Mouse (Mus musculus) brown adipose tissue, adult 24 weeks (tissue): ENCODE measurements around the gene Itpr1. TPM values are rescaled to one million over a fixed set of nuclear protein-coding genes. Genes with fewer than 3 reads are reported as not detected.

Experiments used
- H3K27ac ChIP-seq: fragments of 200-500 bp; replicated peaks from 2 replicates; pipeline ENCODE4 v1.5.1; 2012; ENCODE audit warnings: low read depth, mild to moderate bottlenecking, low read length
- H3K4me1 ChIP-seq: fragments of 200-500 bp; 2 replicates; pipeline ENCODE4 v1.6.1; 2012; ENCODE audit warnings: low read length, mixed read lengths; ENCODE audit not compliant: control insufficient read depth, insufficient read depth, insufficient read length
- H3K4me3 ChIP-seq: fragments of 200-500 bp; 2 replicates; pipeline ENCODE4 v1.5.1; 2012; ENCODE audit warnings: low read depth, mild to moderate bottlenecking, low read length, moderate library complexity; ENCODE audit not compliant: insufficient read depth
- polyA plus RNA-seq: library from polyadenylated mRNA; stranded (reverse); fragments of >200 nt; gene quantifications from 2 replicates; pipeline ENCODE4 v1.2.4, GENCODE M21; 2012; ENCODE audit not compliant: missing spikeins, insufficient read depth, insufficient read length

Itpr1 gene
- polyA plus RNA-seq, 1 experiment, result 42.5 TPM

- no peak overlapping the region for H3K4me3 ChIP-seq
- no peak overlapping the region for H3K27ac ChIP-seq
- no peaks in the 10 kb centered on the region for H3K4me1 ChIP-seq
Observed at GRCm38 (mm10) chr6:108418218-108418617, 205.3 kb downstream of the Itpr1 start.

DNA sequence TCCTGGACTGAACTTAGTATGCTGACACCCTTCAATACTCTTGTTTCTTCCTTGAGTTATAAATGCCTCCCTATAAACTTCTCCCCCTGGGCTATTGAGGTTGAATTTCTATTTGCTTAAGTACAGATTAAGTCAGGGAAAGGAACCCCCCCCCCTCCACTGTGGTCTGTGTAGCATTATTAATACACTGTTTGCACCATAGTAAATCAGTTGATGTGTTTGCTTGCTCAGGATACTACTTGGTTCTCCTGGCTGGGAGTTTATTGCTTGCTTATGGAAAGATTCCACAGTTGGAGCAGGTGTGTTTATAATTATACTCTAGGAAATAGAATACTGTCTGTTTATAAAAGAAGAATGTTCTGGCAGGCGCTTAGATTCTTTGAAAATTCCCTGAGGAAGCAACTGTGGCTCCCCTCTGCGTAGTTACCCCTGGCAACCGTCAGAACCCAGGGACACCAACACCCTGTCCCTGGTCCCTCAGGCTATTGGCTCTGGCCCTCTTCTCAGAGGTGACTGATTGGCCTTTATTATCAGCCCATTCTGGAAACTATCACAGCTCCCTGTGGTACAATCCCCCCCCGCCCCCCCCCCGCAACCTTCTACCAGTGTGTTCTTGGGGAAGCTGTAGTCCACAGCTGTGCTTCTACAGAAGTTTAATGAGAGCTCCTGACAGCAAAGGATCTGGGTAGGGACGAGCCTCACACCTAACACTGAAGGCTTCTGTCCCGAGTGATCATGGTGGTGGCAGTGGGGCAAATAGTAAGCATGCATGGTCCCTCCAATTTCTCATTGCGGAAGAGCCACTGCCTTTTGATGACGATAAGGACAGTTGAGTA is 212.1 kb downstream of the Itpr1 start:
- 0 out of 2 replicates have a peak overlapping the region, but pooled peaks have one; percentile 19 for H3K27ac ChIP-seq
- H3K4me1 ChIP-seq, result 0 out of 2 replicates have a peak, but pooled peaks cover 3% of the 10 kb centered on the region
- no peak overlapping the region for H3K4me3 ChIP-seq

DNA sequence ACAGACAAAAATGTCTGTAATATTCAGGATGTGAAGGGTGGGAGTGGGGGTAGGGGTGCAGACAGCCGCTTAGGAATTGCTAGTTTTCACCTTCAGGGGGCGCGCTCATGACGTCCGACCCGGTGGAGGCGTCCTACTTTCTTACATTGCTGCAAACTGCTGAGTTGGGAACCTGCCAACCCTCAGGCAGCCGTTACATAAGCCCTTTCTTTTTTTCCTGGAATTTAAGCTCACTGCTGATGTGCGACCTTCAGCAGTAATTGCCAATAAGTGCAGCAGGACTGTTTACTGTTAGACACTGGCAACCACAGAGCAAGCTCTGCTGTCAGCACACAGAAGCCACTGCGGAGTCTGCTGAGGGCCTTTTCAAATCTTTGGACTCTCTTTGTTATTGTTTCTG is 213.9 kb downstream of the Itpr1 start:
- H3K27ac ChIP-seq, result peak overlapping the region; percentile 19; the same call in 1 of the 2 replicates
- no peak overlapping the region for H3K4me3 ChIP-seq
- H3K4me1 ChIP-seq, result 0 out of 2 replicates have a peak, but pooled peaks cover 4% of the 10 kb centered on the region

GRCm38 (mm10) chr6:108428383-108428782 is 215.5 kb downstream of the Itpr1 start:
- 0 out of 2 replicates have a peak, but pooled peaks cover 4% of the 10 kb centered on the region for H3K4me1 ChIP-seq
- 0 out of 2 replicates have a peak overlapping the region, but pooled peaks have one; percentile 8 for H3K27ac ChIP-seq
- no peak overlapping the region for H3K4me3 ChIP-seq

DNA sequence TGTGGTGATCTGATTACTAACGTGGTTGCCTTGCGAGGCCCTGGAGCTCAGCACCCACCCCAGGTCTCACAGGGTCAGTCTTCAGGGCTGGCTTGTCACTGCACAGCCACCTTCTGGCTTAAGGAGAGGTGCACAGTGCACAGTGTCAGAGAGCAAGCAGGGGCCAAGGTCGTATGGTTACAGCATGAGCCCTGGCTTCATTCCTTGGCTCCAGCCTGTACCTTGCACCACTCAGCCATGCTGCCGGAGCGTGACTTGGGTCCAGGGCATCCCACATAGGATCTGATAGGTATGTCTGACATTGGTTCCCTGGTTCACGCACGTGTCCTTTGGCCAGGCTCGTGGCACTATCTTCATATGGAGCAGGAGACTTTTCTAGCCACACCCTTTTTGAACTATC is 217.1 kb downstream of the Itpr1 start:
- H3K4me1 ChIP-seq, result 0 out of 2 replicates have a peak, but pooled peaks cover 4% of the 10 kb centered on the region
- no peak overlapping the region for H3K27ac ChIP-seq
- no peak overlapping the region for H3K4me3 ChIP-seq

DNA sequence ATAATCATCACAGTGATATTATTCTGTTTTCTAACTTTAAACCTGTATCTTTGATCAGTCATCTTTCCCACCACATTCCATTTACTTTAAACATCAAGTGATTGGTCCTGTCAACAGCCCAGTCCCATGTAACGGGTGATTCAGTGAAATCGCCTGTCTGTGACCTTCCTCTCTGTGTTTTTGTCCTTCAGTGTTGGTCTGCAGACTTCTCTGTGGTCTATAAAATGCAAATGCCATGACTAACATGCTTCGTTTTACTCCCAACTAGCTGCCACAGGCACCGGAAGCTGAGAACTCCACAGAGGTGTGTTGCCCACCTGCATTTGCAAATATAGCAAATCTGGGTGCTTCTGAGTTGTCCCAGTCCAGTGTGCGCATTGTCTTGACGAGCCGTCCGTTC is 218.3 kb downstream of the Itpr1 start:
- no peak overlapping the region for H3K4me3 ChIP-seq
- no peak overlapping the region for H3K27ac ChIP-seq
- H3K4me1 ChIP-seq, result 0 out of 2 replicates have a peak, but pooled peaks cover 4% of the 10 kb centered on the region

GRCm38 (mm10) chr6:108432836-108433235 is 219.9 kb downstream of the Itpr1 start:
- Histone ChIP-seq H3K27ac (no peak overlapping the region), H3K4me1 (0 out of 2 replicates have a peak, but pooled peaks cover 4% of the 10 kb centered on the region), H3K4me3 (no peak overlapping the region)

- Histone ChIP-seq H3K27ac (no peak overlapping the region), H3K4me1 (0 out of 2 replicates have a peak, but pooled peaks cover 2% of the 10 kb centered on the region), H3K4me3 (no peak overlapping the region)
Observed at GRCm38 (mm10) chr6:108434816-108435215, 221.9 kb downstream of the Itpr1 start.

- Histone ChIP-seq H3K27ac (no peak overlapping the region), H3K4me3 (no peak overlapping the region), H3K4me1 (0 out of 2 replicates have a peak, but pooled peaks cover under 1% of the 10 kb centered on the region)
Observed at GRCm38 (mm10) chr6:108435467-108435866, 222.6 kb downstream of the Itpr1 start.

GRCm38 (mm10) chr6:108436608-108437007 is 223.7 kb downstream of the Itpr1 start:
- Histone ChIP-seq H3K27ac (0 out of 2 replicates have a peak overlapping the region, but pooled peaks have one; percentile 32), H3K4me3 (no peak overlapping the region), H3K4me1 (no peaks in the 10 kb centered on the region)

- no peak overlapping the region for H3K27ac ChIP-seq
Observed at GRCm38 (mm10) chr6:108441290-108441689, 228.4 kb downstream of the Itpr1 start.

DNA sequence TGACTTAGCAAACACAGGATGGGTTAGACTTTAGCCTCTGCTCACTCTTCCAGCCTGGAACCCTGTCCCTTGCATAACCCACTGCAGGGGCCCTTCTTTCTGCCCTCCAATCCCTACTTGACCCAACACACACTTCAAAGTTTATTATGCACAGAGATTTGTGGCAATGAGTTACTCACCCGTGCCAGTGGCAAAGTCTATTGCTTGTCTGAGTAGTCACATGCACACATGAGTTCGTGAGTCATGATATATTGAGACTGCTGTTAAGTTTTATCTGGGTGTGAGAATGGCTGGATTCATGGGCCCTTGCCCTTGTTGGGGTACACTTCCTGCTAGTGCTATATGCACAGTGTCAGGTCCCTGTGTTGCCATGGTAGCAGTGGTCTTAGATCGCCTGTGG is 229.4 kb downstream of the Itpr1 start:
- H3K27ac ChIP-seq, result no peak overlapping the region
- H3K4me1 ChIP-seq, result peaks cover 9% of the 10 kb centered on the region
- no peak overlapping the region for H3K4me3 ChIP-seq

More at GRCm38 (mm10) chr6:108441290-108441689, 228.4 kb downstream of the Itpr1 start:
- Histone ChIP-seq H3K4me3 (no peak overlapping the region), H3K4me1 (0 out of 2 replicates have a peak, but pooled peaks cover 2% of the 10 kb centered on the region)

- peaks cover 21% of the 10 kb centered on the region for H3K4me1 ChIP-seq
- no peak overlapping the region for H3K4me3 ChIP-seq
- H3K27ac ChIP-seq, result no peak overlapping the region
Observed at GRCm38 (mm10) chr6:108444435-108444834, 231.5 kb downstream of the Itpr1 start.

GRCm38 (mm10) chr6:108445006-108445405 is 232.1 kb downstream of the Itpr1 start:
- Histone ChIP-seq H3K4me1 (peaks cover 21% of the 10 kb centered on the region), H3K4me3 (no peak overlapping the region), H3K27ac (no peak overlapping the region)

GRCm38 (mm10) chr6:108446766-108447165 is 233.9 kb downstream of the Itpr1 start:
- peak overlapping the region; percentile 41; the same call in 1 of the 2 replicates for H3K27ac ChIP-seq
- peaks cover 21% of the 10 kb centered on the region for H3K4me1 ChIP-seq
- H3K4me3 ChIP-seq, result no peak overlapping the region
